Mouse (Mus musculus): ENCODE data around the gene Plvap. TPM values are rescaled to one million over a fixed set of nuclear protein-coding genes. Genes with fewer than 3 reads are reported as not detected.

Gene Plvap
- total and polyA plus RNA-seq, 2 experiments from 2014 or later: 51.6 to 64.8 TPM

DNA sequence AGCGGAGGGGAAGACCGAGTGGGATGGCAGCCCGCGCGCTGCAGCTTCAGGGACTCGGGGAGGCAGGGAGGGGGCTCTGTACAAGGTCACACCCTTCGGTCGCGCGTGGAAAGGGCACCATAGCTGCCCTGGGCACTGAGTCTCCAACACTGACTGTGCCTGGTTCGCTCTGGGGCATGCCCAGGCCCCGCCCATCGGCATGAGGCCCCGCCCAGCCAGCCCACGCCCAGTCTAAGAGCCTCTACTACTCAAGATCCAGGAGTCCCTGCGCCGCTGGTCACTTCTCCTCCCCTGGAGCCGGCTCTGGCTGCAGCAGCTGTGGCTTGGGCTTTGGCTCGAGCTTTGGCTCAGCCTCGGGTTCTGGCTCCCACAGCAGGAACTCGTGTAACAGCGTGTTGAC is 54.6 kb downstream of the Plvap start:
- no peaks in the 10 kb centered on the region for H3K9me3 ChIP-seq (replicated peaks; ENCODE audit: control insufficient read depth, low read length)
- no peak for DNase-seq (ENCODE audit: low spot score)
- H3K4me3 ChIP-seq (ENCODE audit: low read depth, low read length): no peak overlapping the region
- peaks cover 23% of the 10 kb centered on the region for H3K36me3 ChIP-seq (replicated peaks; ENCODE audit: control insufficient read depth, insufficient read depth, low read length)
- H3K27me3 ChIP-seq (ENCODE audit: control insufficient read depth, insufficient read depth, low read length): no peaks in the 10 kb centered on the region
- H3K9ac ChIP-seq (replicated peaks; ENCODE audit: low read depth, low read length): no peak overlapping the region
- TF ChIP-seq EP300 (IDR thresholded peaks at IDR 0.05; ENCODE audit: low read depth): no peak
- TF ChIP-seq CTCF (IDR thresholded peaks at IDR 0.05; ENCODE audit: low read depth): no peak
- no peak overlapping the region for H3K27ac ChIP-seq (ENCODE audit: low read depth)
- peak; percentile 22; the same call in 1 of the 2 replicates for ATAC-seq (ENCODE audit: insufficient read depth, low read depth)
- WGBS: 45% methylated on average over 22 of the region's 22 CpGs
- H3K4me2 ChIP-seq (ENCODE audit: low read depth, low read length): no peak overlapping the region
- H3K4me1 ChIP-seq (ENCODE audit: control insufficient read depth, insufficient read depth): no peaks in the 10 kb centered on the region

DNA sequence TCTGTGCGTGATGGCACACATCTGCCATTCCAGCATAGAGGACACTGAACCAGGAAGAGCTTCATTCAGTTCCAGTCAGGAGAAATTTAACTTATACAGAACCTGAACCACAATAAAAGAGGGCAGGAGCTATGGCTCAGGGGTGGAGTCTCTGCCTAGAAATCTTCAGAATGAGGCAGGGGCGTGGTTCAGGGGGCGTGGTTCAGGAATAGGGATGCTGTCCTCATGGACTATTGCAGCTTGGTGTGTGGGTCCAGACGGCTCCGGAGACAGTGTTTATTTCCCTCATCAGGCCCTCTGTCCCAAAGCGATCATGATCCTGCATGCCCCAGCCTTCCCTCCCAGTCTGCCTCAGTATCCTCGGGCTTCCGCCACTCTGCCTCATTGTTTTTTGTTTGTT is 56.9 kb downstream of the Plvap start:
- Histone ChIP-seq H3K4me3 (ENCODE audit: low read depth, low read length) (no peak overlapping the region), H3K9me3 (replicated peaks; ENCODE audit: control insufficient read depth, low read length) (no peaks in the 10 kb centered on the region), H3K27ac (ENCODE audit: low read depth) (no peak overlapping the region), H3K4me2 (ENCODE audit: low read depth, low read length) (no peak overlapping the region), H3K9ac (replicated peaks; ENCODE audit: low read depth, low read length) (no peak overlapping the region), H3K4me1 (ENCODE audit: control insufficient read depth, insufficient read depth) (no peaks in the 10 kb centered on the region), H3K27me3 (ENCODE audit: control insufficient read depth, insufficient read depth, low read length) (no peaks in the 10 kb centered on the region), H3K36me3 (replicated peaks; ENCODE audit: control insufficient read depth, insufficient read depth, low read length) (peaks cover 11% of the 10 kb centered on the region)
- DNase-seq (ENCODE audit: low spot score) (no peak), ATAC-seq (ENCODE audit: insufficient read depth, low read depth) (no peak)
- 74% methylated on average over 8 of the region's 8 CpGs for WGBS
- TF ChIP-seq EP300 (IDR thresholded peaks at IDR 0.05; ENCODE audit: low read depth): no peak

- H3K9me3 ChIP-seq (replicated peaks; ENCODE audit: control insufficient read depth, low read length): no peaks in the 10 kb centered on the region
- DNase-seq (ENCODE audit: low spot score): no peak
- H3K36me3 ChIP-seq (replicated peaks; ENCODE audit: control insufficient read depth, insufficient read depth, low read length): peaks cover under 1% of the 10 kb centered on the region; the same call in 1 of the 2 replicates
- H3K4me1 ChIP-seq (ENCODE audit: control insufficient read depth, insufficient read depth): no peaks in the 10 kb centered on the region
- TF ChIP-seq CTCF (IDR thresholded peaks at IDR 0.05; ENCODE audit: low read depth) (no peak), EP300 (IDR thresholded peaks at IDR 0.05; ENCODE audit: low read depth) (no peak)
- no peaks in the 10 kb centered on the region for H3K27me3 ChIP-seq (ENCODE audit: control insufficient read depth, insufficient read depth, low read length)
- ATAC-seq (ENCODE audit: insufficient read depth, low read depth): no peak
- no peak overlapping the region for H3K27ac ChIP-seq (ENCODE audit: low read depth)
- WGBS: 55% methylated on average over 2 of the region's 2 CpGs
- H3K4me2 ChIP-seq (ENCODE audit: low read depth, low read length): no peak overlapping the region
- H3K4me3 ChIP-seq (ENCODE audit: low read depth, low read length): no peak overlapping the region
- H3K9ac ChIP-seq (replicated peaks; ENCODE audit: low read depth, low read length): no peak overlapping the region
These were observed 58.9 kb downstream of the Plvap start for GRCm38 (mm10) chr8:71452669-71453068.

DNA sequence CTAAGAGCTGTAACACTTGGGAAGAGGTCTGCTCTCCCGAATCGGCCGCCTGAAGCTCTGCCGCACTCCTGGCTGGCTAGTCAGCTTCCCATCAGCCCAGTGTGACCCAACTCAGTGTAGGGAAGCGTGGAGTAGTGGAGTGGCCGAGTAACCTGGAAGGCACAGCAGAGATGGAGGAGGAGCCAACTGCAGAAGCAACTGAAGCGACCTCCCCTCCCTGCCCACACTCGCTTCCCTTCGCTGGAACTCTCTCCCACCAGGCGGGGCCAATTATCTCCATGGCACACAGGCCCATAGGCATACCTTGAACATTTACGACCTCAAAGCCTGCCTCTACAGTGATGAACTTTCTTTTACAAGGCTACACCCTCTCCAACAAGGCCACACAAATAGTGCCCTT is 59.8 kb downstream of the Plvap start:
- 48% methylated on average over 11 of the region's 11 CpGs for WGBS
- no peaks in the 10 kb centered on the region; the same call in 1 of the 2 replicates for H3K36me3 ChIP-seq (replicated peaks; ENCODE audit: control insufficient read depth, insufficient read depth, low read length)
- H3K27ac ChIP-seq (ENCODE audit: low read depth): no peak overlapping the region
- no peaks in the 10 kb centered on the region for H3K27me3 ChIP-seq (ENCODE audit: control insufficient read depth, insufficient read depth, low read length)
- H3K9me3 ChIP-seq (replicated peaks; ENCODE audit: control insufficient read depth, low read length): no peaks in the 10 kb centered on the region
- DNase-seq (ENCODE audit: low spot score) (no peak), ATAC-seq (ENCODE audit: insufficient read depth, low read depth) (no peak)
- no peak for TF ChIP-seq EP300 (IDR thresholded peaks at IDR 0.05; ENCODE audit: low read depth)
- no peak for TF ChIP-seq CTCF (IDR thresholded peaks at IDR 0.05; ENCODE audit: low read depth)
- no peak overlapping the region for H3K9ac ChIP-seq (replicated peaks; ENCODE audit: low read depth, low read length)
- H3K4me2 ChIP-seq (ENCODE audit: low read depth, low read length): no peak overlapping the region
- H3K4me1 ChIP-seq (ENCODE audit: control insufficient read depth, insufficient read depth): no peaks in the 10 kb centered on the region
- no peak overlapping the region for H3K4me3 ChIP-seq (ENCODE audit: low read depth, low read length)

GRCm38 (mm10) chr8:71451337-71451736 is 60.2 kb downstream of the Plvap start:
- no peak overlapping the region for H3K9ac ChIP-seq (replicated peaks; ENCODE audit: low read depth, low read length)
- no peak overlapping the region for H3K4me2 ChIP-seq (ENCODE audit: low read depth, low read length)
- 54% methylated on average over 4 of the region's 4 CpGs for WGBS
- H3K27ac ChIP-seq (ENCODE audit: low read depth): no peak overlapping the region
- DNase-seq (ENCODE audit: low spot score): no peak
- no peaks in the 10 kb centered on the region for H3K36me3 ChIP-seq (replicated peaks; ENCODE audit: control insufficient read depth, insufficient read depth, low read length)
- H3K4me1 ChIP-seq (ENCODE audit: control insufficient read depth, insufficient read depth): no peaks in the 10 kb centered on the region
- no peak overlapping the region for H3K4me3 ChIP-seq (ENCODE audit: low read depth, low read length)
- TF ChIP-seq EP300 (IDR thresholded peaks at IDR 0.05; ENCODE audit: low read depth): no peak
- TF ChIP-seq CTCF (IDR thresholded peaks at IDR 0.05; ENCODE audit: low read depth): no peak
- H3K9me3 ChIP-seq (replicated peaks; ENCODE audit: control insufficient read depth, low read length): no peaks in the 10 kb centered on the region
- H3K27me3 ChIP-seq (ENCODE audit: control insufficient read depth, insufficient read depth, low read length): no peaks in the 10 kb centered on the region
- ATAC-seq (ENCODE audit: insufficient read depth, low read depth): no peak

Other genes starting within 250 kb of the Plvap start
- gene Myo9b, start 239.0 kb downstream of the Plvap start, total RNA-seq (2014; rRNA removed; ENCODE audit: low replicate concordance): 35.0 and 40.7 TPM in 2 replicates
- gene Myo9b, start 239.0 kb downstream of the Plvap start, polyA plus RNA-seq (2015; fragmentation: Nextera tagmentation; extraction: Ambion mirVana): 6.7 and 7.1 TPM in 2 replicates
- 50.6 and 53.9 TPM in 2 replicates for gene Haus8, start 238.8 kb downstream of the Plvap start, total RNA-seq (2014; rRNA removed; ENCODE audit: low replicate concordance)
- gene Haus8, start 238.8 kb downstream of the Plvap start, polyA plus RNA-seq (2015; fragmentation: Nextera tagmentation; extraction: Ambion mirVana): 58.3 and 64.3 TPM in 2 replicates
- gene Use1, start 144.9 kb downstream of the Plvap start, total RNA-seq (2014; rRNA removed; ENCODE audit: low replicate concordance): 91.3 and 127 TPM in 2 replicates
- 94.8 and 107 TPM in 2 replicates for gene Use1, start 144.9 kb downstream of the Plvap start, polyA plus RNA-seq (2015; fragmentation: Nextera tagmentation; extraction: Ambion mirVana)
- gene Ocel1, start 140.5 kb downstream of the Plvap start, total RNA-seq (2014; rRNA removed; ENCODE audit: low replicate concordance): 10.2 and 10.6 TPM in 2 replicates
- 5.7 and 5.9 TPM in 2 replicates for gene Ocel1, start 140.5 kb downstream of the Plvap start, polyA plus RNA-seq (2015; fragmentation: Nextera tagmentation; extraction: Ambion mirVana)
- gene Nr2f6, start 129.8 kb downstream of the Plvap start, total RNA-seq (2014; rRNA removed; ENCODE audit: low replicate concordance): 162 and 174 TPM in 2 replicates
- 38.3 and 40.5 TPM in 2 replicates for gene Nr2f6, start 129.8 kb downstream of the Plvap start, polyA plus RNA-seq (2015; fragmentation: Nextera tagmentation; extraction: Ambion mirVana)
- 23.9 and 47.3 TPM in 2 replicates for gene Ushbp1, start 116.0 kb downstream of the Plvap start, total RNA-seq (2014; rRNA removed; ENCODE audit: low replicate concordance)
- 21.6 and 22.1 TPM in 2 replicates for gene Ushbp1, start 116.0 kb downstream of the Plvap start, polyA plus RNA-seq (2015; fragmentation: Nextera tagmentation; extraction: Ambion mirVana)
- 99.2 and 155 TPM in 2 replicates for gene Babam1, start 114.9 kb downstream of the Plvap start, total RNA-seq (2014; rRNA removed; ENCODE audit: low replicate concordance)
- 60.2 and 62.5 TPM in 2 replicates for gene Babam1, start 114.9 kb downstream of the Plvap start, polyA plus RNA-seq (2015; fragmentation: Nextera tagmentation; extraction: Ambion mirVana)
- gene Ankle1, start 105.7 kb downstream of the Plvap start, total RNA-seq (2014; rRNA removed; ENCODE audit: low replicate concordance): 9.5 and 12.1 TPM in 2 replicates
- gene Ankle1, start 105.7 kb downstream of the Plvap start, polyA plus RNA-seq (2015; fragmentation: Nextera tagmentation; extraction: Ambion mirVana): 4.4 and 5.4 TPM in 2 replicates
- gene Abhd8, start 48.1 kb downstream of the Plvap start, total RNA-seq (2014; rRNA removed; ENCODE audit: low replicate concordance): 57.7 and 69.8 TPM in 2 replicates
- gene Abhd8, start 48.1 kb downstream of the Plvap start, polyA plus RNA-seq (2015; fragmentation: Nextera tagmentation; extraction: Ambion mirVana): 32.8 and 36.6 TPM in 2 replicates
- 169 and 188 TPM in 2 replicates for gene Mrpl34, start 46.8 kb downstream of the Plvap start, total RNA-seq (2014; rRNA removed; ENCODE audit: low replicate concordance)
- gene Mrpl34, start 46.8 kb downstream of the Plvap start, polyA plus RNA-seq (2015; fragmentation: Nextera tagmentation; extraction: Ambion mirVana): 284 and 320 TPM in 2 replicates
- gene Dda1, start 42.6 kb downstream of the Plvap start, total RNA-seq (2014; rRNA removed; ENCODE audit: low replicate concordance): 73.5 and 89.9 TPM in 2 replicates
- gene Dda1, start 42.6 kb downstream of the Plvap start, polyA plus RNA-seq (2015; fragmentation: Nextera tagmentation; extraction: Ambion mirVana): 62.7 and 66.4 TPM in 2 replicates
- 10.8 and 15.0 TPM in 2 replicates for gene Ano8, start 25.8 kb downstream of the Plvap start, total RNA-seq (2014; rRNA removed; ENCODE audit: low replicate concordance)
- 0.74 and 0.93 TPM in 2 replicates for gene Ano8, start 25.8 kb downstream of the Plvap start, polyA plus RNA-seq (2015; fragmentation: Nextera tagmentation; extraction: Ambion mirVana)
- 21.1 and 36.7 TPM in 2 replicates for gene Gtpbp3, start 23.6 kb downstream of the Plvap start, total RNA-seq (2014; rRNA removed; ENCODE audit: low replicate concordance)
- 10.3 and 11.3 TPM in 2 replicates for gene Gtpbp3, start 23.6 kb downstream of the Plvap start, polyA plus RNA-seq (2015; fragmentation: Nextera tagmentation; extraction: Ambion mirVana)
- 1.1 TPM in 1 of 2 replicates, not detected in the other for gene Ccdc194, start 14.0 kb upstream of the Plvap start, total RNA-seq (2014; rRNA removed; ENCODE audit: low replicate concordance)
- gene Ccdc194, start 14.0 kb upstream of the Plvap start, polyA plus RNA-seq (2015; fragmentation: Nextera tagmentation; extraction: Ambion mirVana): 0.12 and 0.14 TPM in 2 replicates
- 101 and 109 TPM in 2 replicates for gene Bst2, start 25.7 kb upstream of the Plvap start, total RNA-seq (2014; rRNA removed; ENCODE audit: low replicate concordance)
- gene Bst2, start 25.7 kb upstream of the Plvap start, polyA plus RNA-seq (2015; fragmentation: Nextera tagmentation; extraction: Ambion mirVana): 42.9 and 43.3 TPM in 2 replicates
- 47.6 and 61.5 TPM in 2 replicates for gene Mvb12a, start 31.2 kb upstream of the Plvap start, total RNA-seq (2014; rRNA removed; ENCODE audit: low replicate concordance)
- gene Mvb12a, start 31.2 kb upstream of the Plvap start, polyA plus RNA-seq (2015; fragmentation: Nextera tagmentation; extraction: Ambion mirVana): 54.4 and 55.3 TPM in 2 replicates
- 0.08 TPM in 1 of 2 replicates, not detected in the other for gene Tmem221, start 47.1 kb upstream of the Plvap start, total RNA-seq (2014; rRNA removed; ENCODE audit: low replicate concordance)
- 0.23 and 0.37 TPM in 2 replicates for gene Tmem221, start 47.1 kb upstream of the Plvap start, polyA plus RNA-seq (2015; fragmentation: Nextera tagmentation; extraction: Ambion mirVana)
- 0.50 TPM in 1 of 2 replicates, not detected in the other for gene Nxnl1, start 54.8 kb upstream of the Plvap start, total RNA-seq (2014; rRNA removed; ENCODE audit: low replicate concordance)
- 0.12 TPM in 2 replicates for gene Nxnl1, start 54.8 kb upstream of the Plvap start, polyA plus RNA-seq (2015; fragmentation: Nextera tagmentation; extraction: Ambion mirVana)
- gene Slc27a1, start 57.1 kb upstream of the Plvap start, total RNA-seq (2014; rRNA removed; ENCODE audit: low replicate concordance): 68.4 and 178 TPM in 2 replicates
- 62.1 and 68.5 TPM in 2 replicates for gene Slc27a1, start 57.1 kb upstream of the Plvap start, polyA plus RNA-seq (2015; fragmentation: Nextera tagmentation; extraction: Ambion mirVana)
- gene Pgls, start 80.4 kb upstream of the Plvap start, total RNA-seq (2014; rRNA removed; ENCODE audit: low replicate concordance): 333 and 425 TPM in 2 replicates
- gene Pgls, start 80.4 kb upstream of the Plvap start, polyA plus RNA-seq (2015; fragmentation: Nextera tagmentation; extraction: Ambion mirVana): 210 and 212 TPM in 2 replicates
- gene Fam129c, start 85.9 kb upstream of the Plvap start, total RNA-seq (2014; rRNA removed; ENCODE audit: low replicate concordance): 0.04 and 12.6 TPM in 2 replicates
- gene Fam129c, start 85.9 kb upstream of the Plvap start, polyA plus RNA-seq (2015; fragmentation: Nextera tagmentation; extraction: Ambion mirVana): 0.59 and 1.6 TPM in 2 replicates
- 84.1 and 108 TPM in 2 replicates for gene Colgalt1, start 99.2 kb upstream of the Plvap start, total RNA-seq (2014; rRNA removed; ENCODE audit: low replicate concordance)
- gene Colgalt1, start 99.2 kb upstream of the Plvap start, polyA plus RNA-seq (2015; fragmentation: Nextera tagmentation; extraction: Ambion mirVana): 32.7 and 35.4 TPM in 2 replicates
- gene Unc13a, start 160.0 kb upstream of the Plvap start, total RNA-seq (2014; rRNA removed; ENCODE audit: low replicate concordance): 0.57 and 1.2 TPM in 2 replicates
- gene Unc13a, start 160.0 kb upstream of the Plvap start, polyA plus RNA-seq (2015; fragmentation: Nextera tagmentation; extraction: Ambion mirVana): 0.51 and 0.60 TPM in 2 replicates
- 14.6 and 16.9 TPM in 2 replicates for gene Jak3, start 164.5 kb upstream of the Plvap start, total RNA-seq (2014; rRNA removed; ENCODE audit: low replicate concordance)
- 5.7 and 5.8 TPM in 2 replicates for gene Jak3, start 164.5 kb upstream of the Plvap start, polyA plus RNA-seq (2015; fragmentation: Nextera tagmentation; extraction: Ambion mirVana)
- not detected in 2 replicates for gene Insl3, start 177.5 kb upstream of the Plvap start, total RNA-seq (2014; rRNA removed; ENCODE audit: low replicate concordance)
- gene Insl3, start 177.5 kb upstream of the Plvap start, polyA plus RNA-seq (2015; fragmentation: Nextera tagmentation; extraction: Ambion mirVana): 1.5 and 2.4 TPM in 2 replicates
- gene B3gnt3, start 190.0 kb upstream of the Plvap start, total RNA-seq (2014; rRNA removed; ENCODE audit: low replicate concordance): 8.7 TPM in 2 replicates
- gene B3gnt3, start 190.0 kb upstream of the Plvap start, polyA plus RNA-seq (2015; fragmentation: Nextera tagmentation; extraction: Ambion mirVana): 6.4 TPM in 2 replicates
- gene Fcho1, start 214.0 kb upstream of the Plvap start, total RNA-seq (2014; rRNA removed; ENCODE audit: low replicate concordance): 0.04 and 1.1 TPM in 2 replicates
- gene Fcho1, start 214.0 kb upstream of the Plvap start, polyA plus RNA-seq (2015; fragmentation: Nextera tagmentation; extraction: Ambion mirVana): 0.92 and 1.4 TPM in 2 replicates

Measured in heart, postnatal 0 days (tissue).